Mouse (Mus musculus): ENCODE measurements around the gene Cblc.
"Not testable (repeated sequence)": the region's sequence is repeated elsewhere in the genome, so short reads cannot be mapped to it uniquely, and the experiment has no call there.

The Cblc gene

DNA sequence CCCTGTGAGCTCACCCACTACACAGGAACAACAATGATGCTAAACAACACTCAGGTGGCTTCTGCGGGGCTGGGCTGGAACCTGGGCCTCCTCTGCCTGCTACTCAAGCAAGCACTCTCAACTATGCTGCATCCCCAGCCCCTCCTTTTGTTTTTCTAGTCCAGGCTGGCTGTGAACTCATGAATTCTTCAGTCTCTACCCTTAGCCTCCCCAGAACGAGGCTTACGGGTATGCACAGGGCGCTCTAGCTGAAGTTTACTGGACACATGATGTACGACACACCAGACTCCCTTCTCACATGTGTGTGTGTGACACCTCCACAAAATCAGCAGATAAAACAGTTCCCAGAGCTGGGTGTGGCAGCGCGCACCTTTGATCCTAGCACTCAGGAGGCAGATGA is 22.3 kb upstream of the Cblc start:
- DNase-seq (ENCODE audit: low read depth), result peak; percentile 53

- DNase-seq (ENCODE audit: low read depth), result no peak
Observed at GRCm38 (mm10) chr7:19818440-19818839, 21.8 kb upstream of the Cblc start.

GRCm38 (mm10) chr7:19817382-19818105 is 20.9 kb upstream of the Cblc start:
- DNase-seq (ENCODE audit: low read depth), result peak; percentile 91

DNA sequence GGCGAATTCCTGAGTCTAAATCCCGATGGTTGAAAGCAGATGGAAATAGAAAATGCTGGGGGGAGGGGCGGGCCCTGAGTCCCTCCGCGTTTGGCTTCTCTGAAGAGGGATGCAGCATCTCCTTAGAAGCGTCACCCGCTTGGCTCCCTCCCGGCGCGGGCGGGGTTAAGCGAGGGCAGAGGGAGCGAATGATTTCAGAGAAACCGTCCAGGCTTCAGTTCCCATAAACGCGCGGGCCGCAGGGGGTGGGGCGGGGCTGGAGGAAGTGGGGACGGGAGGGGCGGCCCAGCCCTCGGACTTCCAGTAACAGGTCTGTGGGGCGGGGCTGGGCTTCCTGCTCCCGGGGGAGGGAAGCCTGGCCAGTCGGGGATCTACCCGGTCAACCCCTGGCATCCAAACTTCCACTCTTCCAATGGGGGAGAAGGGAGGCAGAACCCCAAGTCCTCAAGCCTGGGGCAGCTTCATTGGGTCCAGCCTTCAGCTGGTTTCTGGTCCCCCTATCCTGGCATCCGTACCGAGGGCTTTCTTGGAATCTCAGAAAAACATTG is 19.7 kb upstream of the Cblc start:
- DNase-seq (ENCODE audit: low read depth), result no peak

DNA sequence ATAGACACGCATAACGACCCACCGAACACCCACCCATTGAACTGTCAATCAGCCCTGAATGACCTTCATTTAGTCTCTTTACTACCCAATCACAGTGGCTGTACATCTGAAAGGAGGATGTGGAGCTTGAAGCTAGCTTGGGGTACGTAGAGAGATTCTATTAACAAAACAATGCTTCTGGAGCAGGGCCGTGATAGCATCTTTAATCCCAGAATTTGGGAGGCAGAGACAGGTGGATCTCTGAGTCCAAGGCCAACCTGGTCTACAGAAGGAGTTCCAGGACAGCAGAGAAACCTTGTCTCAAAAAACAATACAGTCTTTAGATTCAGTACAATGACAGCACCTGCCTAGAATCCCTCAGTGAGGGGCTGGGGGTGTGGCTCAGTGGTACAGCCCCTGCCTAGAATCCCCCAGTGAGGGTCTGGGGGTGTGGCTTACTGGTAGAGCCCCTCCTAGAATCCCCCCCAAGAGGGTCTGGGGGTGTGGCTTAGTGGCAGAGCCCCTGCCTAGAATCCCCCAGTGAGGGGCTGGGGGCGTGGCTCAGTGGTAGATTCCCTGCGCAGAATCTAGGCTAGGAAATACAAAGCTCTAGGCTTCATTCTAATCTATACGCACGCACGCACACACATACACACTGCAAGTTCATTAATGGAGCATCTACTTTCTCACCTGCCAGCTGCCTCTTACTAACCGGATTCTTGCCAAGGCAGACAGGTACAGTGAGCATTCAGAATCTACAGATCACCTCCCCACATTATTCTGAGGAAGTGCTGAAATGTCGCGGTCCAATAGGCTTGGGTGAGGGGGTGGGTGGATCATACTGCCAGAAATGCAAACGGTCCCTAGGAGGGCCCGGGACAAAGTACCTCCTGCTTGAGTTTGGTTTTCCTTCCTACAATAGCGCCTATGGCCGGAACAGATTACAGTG is 19.0 kb upstream of the Cblc start:
- peak; percentile 66 for DNase-seq (ENCODE audit: low read depth)

DNA sequence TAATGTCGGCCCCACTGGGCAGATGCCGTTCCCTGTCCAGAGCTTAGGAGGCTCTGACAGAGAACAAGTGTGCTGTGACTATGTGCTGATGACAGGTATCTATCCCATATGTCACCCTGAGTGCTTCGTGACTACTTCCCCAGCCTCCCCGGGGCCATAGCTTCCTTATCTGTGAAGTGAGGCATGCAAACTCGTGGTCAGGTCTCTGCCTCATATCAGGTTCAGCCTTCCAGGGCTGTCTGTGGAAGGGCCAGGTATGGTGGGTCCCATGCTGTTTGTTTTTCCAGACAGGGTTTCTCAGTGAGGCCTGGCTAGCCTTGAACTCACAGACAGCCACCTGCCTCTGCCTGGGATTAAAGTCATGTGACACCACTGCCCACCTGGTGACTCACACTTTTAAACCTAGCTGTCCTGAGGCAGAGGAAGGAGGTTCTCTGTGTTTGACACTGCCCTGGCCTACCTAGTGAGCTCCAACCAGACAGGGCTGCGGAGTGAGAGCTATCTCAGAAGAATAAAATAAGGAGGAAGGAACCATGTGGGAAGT is 17.0 kb upstream of the Cblc start:
- no peak for DNase-seq (ENCODE audit: low read depth)

DNA sequence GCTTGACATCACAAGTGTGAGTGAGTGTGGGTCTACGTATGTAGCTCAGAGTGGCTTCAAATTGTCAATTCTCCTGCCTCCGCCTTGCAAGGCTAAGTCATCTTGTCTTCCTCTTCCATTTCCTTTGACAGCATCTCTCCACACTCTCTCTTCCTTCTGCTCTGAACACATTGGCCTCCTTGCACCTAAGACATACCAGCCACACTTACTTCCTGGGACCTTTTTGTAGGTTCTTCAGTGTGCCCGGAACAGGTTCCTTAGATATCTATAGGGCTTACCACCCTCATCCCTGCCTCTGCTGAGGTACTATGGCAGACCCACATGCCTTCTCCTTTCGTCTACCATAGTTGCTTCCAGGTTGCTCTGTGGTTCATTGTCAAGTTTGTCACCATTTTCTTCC is 16.6 kb upstream of the Cblc start:
- no peak for DNase-seq (ENCODE audit: low read depth)

DNA sequence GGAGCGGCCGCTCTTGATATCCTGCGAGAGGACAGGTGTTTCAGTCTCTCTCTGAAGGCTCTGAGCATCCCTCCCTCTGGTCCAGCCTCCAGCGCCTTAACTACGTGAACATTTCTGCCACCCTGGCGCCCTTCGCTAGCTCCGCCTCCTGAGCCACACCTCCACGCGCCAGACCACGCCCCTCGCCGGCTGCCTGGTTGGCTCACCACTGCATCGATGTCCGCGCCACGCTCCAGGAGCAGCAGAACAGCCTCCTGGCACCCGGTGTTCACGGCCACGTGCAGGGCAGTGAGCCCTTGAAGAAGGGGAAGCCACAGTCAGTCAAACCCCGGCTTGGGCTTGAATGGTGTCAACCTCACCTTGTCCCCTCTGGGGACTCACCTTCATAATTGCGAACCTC is 14.5 kb upstream of the Cblc start:
- DNase-seq (ENCODE audit: low read depth), result no peak

DNA sequence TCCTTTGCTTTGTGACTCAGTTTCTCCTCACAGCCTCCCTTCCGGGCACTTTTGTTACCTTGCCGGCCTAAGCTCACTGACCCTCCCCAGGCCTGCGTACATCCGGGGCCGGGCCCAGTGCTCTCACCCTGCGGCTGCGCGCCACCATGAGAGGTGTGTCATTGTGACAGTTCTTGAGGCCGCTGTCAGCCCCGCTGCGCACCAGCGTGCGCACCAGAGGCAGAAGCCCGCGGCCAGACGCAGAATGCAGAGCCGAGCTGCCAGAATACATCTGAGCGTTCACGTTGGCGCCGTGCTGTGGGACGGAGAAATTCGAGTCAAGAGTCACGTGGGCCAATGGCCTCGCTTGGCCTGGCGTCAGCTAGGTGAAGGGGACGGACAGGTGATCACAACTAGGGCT is 12.8 kb upstream of the Cblc start:
- no peak for DNase-seq (ENCODE audit: low read depth)

DNA sequence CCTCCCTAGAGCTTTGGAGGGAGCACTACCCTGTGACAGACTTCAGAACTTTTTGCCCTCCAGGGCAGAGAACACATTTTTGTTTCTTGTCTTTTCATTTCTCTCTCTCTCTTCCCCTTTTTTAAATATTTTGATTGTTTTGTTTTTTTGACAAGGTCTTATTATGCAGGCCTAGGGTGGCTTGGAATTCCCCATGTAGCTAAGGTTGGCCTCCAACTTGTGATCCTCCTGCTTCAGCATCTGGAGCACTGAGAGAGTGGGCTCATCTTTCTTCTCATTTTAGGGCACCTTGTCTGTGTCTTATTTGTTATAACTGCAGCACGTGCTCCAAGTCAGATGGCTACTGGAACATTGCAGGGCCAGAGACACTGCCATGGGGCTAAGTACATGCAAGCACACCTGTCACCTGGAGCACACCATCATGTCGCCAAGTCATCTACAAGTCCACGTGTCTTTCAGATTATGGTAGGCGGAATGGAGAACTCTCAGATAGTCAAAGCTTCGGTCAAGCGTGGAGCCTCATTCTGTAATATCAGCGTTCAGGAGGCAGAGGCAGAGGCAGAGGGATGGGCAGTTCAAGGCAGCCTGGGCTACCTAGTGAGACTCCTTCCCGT is 9.9 kb upstream of the Cblc start:
- DNase-seq (ENCODE audit: low read depth), result no peak

DNA sequence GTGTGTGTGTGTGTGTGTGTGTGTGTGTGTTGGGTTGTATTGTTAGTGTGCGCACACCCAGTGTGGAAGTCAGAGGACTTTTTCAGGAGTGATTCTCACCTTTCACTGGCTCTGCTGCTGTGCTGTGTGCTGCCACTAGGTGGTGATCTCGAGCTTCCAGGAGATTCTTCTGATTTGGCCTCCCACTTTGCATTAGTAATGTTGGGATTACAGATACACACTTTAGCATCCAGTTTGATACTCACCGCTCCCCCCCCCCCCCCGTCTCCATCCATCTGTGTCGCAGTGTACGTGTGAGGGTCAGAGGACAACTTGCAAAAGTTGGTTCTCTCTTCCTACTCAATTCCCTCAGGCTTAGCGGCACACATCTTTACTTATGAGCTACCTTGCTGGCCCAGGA is 6.4 kb upstream of the Cblc start:
- peak; percentile 85 for DNase-seq (ENCODE audit: low read depth)

- peak; percentile 75 for DNase-seq (ENCODE audit: low read depth)
Observed at GRCm38 (mm10) chr7:19800764-19801163, 4.2 kb upstream of the Cblc start.

- no peak for DNase-seq (ENCODE audit: low read depth)
Observed at GRCm38 (mm10) chr7:19796254-19796653, 355 bp downstream of the Cblc start.

GRCm38 (mm10) chr7:19795236-19795635 is 1.4 kb downstream of the Cblc start:
- DNase-seq (ENCODE audit: low read depth), result no peak

DNA sequence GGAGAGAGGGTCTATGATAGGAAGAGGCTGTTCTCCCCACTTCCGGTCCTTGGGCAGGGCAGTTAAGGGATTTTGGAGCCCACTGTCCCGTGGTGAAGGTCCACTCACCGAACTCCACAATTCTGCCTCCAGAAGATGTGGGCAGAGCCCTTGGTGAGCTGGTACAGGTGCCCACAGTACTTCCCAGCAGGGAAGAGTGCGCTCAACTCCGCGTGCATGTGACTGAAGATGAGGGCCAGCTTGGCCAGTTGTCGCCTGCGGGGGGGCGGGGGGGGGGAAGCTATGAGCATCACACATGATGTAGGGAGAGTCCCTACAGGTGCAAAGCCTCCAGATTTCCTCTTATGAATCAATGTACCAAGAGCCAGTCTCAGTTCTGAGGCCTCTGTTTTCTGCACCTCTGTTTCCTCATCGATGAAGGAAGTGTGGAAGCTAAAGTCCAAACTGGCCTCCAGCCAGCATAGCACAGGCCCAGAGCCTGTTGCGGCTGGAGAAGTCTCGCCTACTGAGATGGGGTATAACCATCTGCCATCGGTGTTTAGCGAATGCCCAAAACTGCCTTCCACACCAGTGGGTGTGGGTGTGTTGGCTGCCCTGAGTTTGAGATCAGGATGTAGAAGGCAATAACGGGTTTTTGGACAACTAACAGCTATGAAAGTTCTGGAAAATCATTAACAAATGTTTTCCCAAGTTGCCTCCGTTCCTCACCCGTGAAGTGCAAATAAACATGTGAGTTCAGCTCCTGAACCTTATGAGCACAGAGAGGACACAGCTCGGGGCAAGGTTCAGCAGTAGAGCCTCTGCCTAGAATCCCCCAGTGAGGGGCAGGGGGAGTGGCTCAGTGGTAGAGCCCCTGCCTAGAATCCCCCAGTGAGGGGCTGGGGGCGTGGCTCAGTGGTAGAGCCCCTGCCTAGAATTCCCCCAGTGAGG is 3.6 kb downstream of the Cblc start:
- no peak for DNase-seq (ENCODE audit: low read depth)

DNA sequence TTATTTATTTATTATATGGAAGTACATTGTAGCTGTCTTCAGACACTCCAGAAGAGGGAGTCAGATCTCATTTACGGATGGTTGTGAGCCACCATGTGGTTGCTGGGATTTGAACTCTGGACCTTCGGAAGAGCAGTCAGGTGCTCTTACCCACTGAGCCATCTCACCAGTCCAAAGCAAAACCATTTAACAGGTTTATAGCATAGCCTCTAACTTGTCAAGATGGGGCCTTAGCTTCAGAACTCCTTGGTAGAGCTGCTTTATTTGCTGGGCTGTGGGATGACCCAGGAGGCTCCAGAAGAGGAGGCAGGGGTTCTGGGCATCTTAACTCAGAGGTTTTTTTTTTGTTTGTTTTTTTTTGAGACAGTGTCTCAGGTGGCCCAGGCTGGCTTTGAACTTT is 5.1 kb downstream of the Cblc start:
- DNase-seq (ENCODE audit: low read depth), result not testable (repeated sequence)

DNA sequence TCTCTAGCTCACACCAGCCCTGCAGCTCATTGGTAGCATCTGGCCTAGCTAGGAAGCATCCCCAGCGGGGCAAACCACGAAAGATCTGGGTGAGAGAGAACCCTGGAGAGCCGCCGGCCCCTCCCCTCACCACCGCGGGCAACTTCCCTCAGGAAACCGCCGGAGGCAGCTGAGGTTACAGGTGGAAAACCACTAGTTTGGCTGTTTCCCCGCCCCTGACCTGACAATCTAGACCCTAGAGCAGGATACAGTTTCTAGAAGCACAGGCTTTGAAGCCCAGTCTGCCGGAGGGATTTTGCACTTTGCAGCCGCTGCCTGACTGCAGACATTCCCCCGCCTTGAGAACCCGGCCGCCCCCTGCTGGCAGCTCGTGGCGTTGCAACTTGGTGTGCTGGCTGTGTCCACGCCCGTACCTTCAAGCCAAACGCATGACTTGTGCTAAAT is 6.7 kb downstream of the Cblc start:
- DNase-seq (ENCODE audit: low read depth), result peak; percentile 92

DNA sequence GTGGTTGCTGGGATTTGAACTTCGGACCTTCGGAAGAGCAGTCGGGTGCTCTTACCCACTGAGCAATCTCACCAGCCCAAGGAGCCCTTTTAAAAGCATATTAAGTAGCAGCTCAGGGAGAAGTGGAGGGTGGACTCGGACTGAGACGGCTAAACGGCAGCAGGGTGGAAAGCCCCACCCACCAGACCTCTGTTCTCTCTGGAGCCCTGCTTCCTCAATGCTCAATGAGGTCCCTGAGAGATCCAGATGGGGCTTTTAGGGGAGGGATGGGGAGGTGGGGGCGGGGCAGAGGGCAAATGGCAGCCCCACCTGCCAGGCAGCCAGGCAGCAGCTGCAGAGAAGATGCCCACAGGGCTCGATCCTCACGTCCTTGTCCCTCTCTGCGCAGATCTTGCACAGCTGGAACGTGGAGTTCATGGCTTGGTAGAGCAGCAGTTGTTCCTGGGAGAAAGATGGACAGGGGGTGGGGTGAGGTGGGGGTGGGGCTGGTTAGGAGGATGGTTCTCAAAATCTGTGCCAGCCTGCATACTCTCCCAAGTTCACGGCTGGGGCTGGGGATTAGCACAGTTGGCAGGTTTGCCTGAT is 10.6 kb downstream of the Cblc start:
- no peak for DNase-seq (ENCODE audit: low read depth)

GRCm38 (mm10) chr7:19784764-19785535 is 11.7 kb downstream of the Cblc start:
- DNase-seq (ENCODE audit: low read depth), result no peak

DNA sequence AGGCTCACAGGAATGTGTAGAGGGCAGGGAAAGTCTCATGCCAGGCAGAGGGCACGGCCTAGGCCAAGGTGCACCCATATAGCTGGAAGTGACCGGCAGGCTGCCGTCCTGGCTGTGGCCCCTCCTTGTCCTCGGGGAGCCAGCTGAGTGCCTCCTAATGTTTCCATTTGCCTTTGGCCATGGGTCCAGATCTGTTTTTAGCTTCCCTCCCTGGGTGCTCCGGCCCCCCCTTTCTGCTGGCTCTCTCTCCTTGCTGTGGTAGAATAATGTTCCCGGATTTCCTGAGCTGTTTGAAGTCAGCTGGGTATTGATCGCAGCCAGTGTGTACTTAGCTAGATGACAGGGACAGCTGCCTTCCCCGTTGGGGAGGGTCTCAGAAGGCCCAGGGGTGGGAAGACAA is 13.0 kb downstream of the Cblc start:
- no peak for DNase-seq (ENCODE audit: low read depth)
